Mouse (Mus musculus): Measurements from ENCODE around the gene Tescl.

Gene Tescl

GRCm38 (mm10) chr7:24333304-24333986, at the start of gene Tescl:
Gene Tescl, minus strand, starts transcription at chr7:24333936.
- DNase-seq: no peak

- DNase-seq: no peak
Observed at GRCm38 (mm10) chr7:24382730-24383372, 49.1 kb upstream of the Tescl start.

- no peak for DNase-seq
Observed at GRCm38 (mm10) chr7:24380370-24380769, 46.6 kb upstream of the Tescl start.

GRCm38 (mm10) chr7:24379934-24380333, 46.2 kb upstream of the Tescl start:
- DNase-seq: no peak

- DNase-seq: no peak
Observed at GRCm38 (mm10) chr7:24378049-24378701, 44.4 kb upstream of the Tescl start.

GRCm38 (mm10) chr7:24377091-24377865, 43.5 kb upstream of the Tescl start:
- peak; percentile 33 for DNase-seq

GRCm38 (mm10) chr7:24376456-24376855, 42.7 kb upstream of the Tescl start:
- DNase-seq: no peak

- peak; percentile 33 for DNase-seq
Observed at GRCm38 (mm10) chr7:24373538-24374379, 40.0 kb upstream of the Tescl start.

- DNase-seq: no peak
Observed at GRCm38 (mm10) chr7:24372786-24373185, 39.0 kb upstream of the Tescl start.

- no peak for DNase-seq
Observed at GRCm38 (mm10) chr7:24372300-24372699, 38.6 kb upstream of the Tescl start.

- DNase-seq: no peak
Observed at GRCm38 (mm10) chr7:24371809-24372145, 38.0 kb upstream of the Tescl start.

GRCm38 (mm10) chr7:24371012-24371808, 37.5 kb upstream of the Tescl start:
- no peak for DNase-seq

- DNase-seq: no peak
Observed at GRCm38 (mm10) chr7:24369731-24370541, 36.2 kb upstream of the Tescl start, which contains the start of gene Kcnn4. Gene Kcnn4, plus strand, starts transcription at chr7:24370263.

- DNase-seq: no peak
Observed at GRCm38 (mm10) chr7:24368946-24369345, 35.2 kb upstream of the Tescl start.

- DNase-seq: no peak
Observed at GRCm38 (mm10) chr7:24368226-24368625, 34.5 kb upstream of the Tescl start.

- no peak for DNase-seq
Observed at GRCm38 (mm10) chr7:24366716-24367632, 33.2 kb upstream of the Tescl start.

GRCm38 (mm10) chr7:24365258-24366014, 31.7 kb upstream of the Tescl start:
- DNase-seq: no peak

- DNase-seq: peak; percentile 74
Observed at GRCm38 (mm10) chr7:24364827-24365226, 31.1 kb upstream of the Tescl start.

- DNase-seq: no peak
Observed at GRCm38 (mm10) chr7:24363228-24363627, 29.5 kb upstream of the Tescl start.
